Mouse (Mus musculus): ENCODE measurements around the gene Eif2s2.
A peak's percentile ranks its signal among the peaks of the same experiment; 100 is the strongest.
"Not testable (repeated sequence)": the region's sequence is repeated elsewhere in the genome, so short reads cannot be mapped to it uniquely, and the experiment has no call there.

The Eif2s2 gene

DNA sequence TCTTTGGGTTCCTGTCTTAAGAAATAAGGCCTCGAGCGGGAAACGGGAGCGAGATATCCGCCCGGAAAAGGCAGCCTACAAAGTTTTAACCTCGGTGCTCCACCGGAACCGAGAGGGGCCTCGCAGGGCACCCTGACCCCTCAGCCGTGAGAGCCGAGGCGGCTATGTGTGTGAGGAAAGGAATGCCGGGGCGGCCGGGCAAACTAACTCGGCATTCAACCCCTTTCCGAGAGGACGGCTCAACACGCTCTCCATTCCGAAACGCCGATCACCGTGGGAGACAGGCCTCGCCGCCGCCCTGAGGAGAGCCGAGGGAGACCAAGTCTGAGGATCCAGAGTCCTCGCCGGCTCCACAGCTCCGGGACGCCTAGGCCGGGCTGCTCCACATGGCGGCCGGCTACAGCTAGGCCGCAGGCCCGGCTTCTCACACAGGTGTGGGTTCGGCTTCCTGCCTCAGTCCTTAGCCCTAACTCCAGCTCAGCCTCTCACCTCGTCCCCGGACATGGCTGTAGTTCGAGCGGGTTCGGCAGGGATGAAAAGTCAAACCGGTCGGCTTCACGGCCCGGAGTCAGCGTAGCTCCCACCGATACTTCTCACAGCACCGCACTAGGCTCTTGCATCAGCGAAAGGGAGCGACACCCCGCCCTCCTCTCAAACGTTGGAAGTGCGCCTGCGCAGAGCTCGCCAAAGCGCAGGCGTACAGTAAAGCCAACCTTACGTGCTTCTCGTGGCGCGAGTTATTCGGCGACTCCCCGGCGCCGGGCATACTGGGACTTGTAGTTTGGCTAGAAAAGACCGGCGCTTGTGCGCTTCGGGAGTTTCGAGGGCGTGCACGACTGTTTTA lies at the start of gene Eif2s2:
TSS of gene Eif2s2 (minus strand) at position 735 of the 844 bp plus-strand sequence.
- DNase-seq (ENCODE audit: low spot score) = peak; percentile 96

DNA sequence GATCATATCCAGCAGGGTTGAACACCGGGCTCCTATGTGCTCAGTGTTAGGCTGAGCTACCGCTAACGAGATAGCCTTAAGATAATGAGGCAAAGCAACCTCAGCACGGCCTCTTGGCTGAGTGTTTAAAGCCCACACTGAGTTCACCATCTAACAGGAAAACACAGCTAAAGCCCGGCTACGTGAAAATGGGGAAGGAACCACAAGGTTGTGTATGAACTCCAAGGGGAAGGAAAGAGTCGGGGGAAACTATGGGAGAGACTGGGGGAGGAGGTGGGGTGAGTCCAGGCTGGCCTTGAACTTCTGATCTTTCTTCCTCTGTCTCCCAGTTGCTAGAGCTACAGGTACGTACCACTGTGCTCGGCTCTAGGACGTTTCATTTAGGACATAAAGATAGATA lies 49.2 kb upstream of the Eif2s2 start:
- no peak for DNase-seq (ENCODE audit: low spot score)

DNA sequence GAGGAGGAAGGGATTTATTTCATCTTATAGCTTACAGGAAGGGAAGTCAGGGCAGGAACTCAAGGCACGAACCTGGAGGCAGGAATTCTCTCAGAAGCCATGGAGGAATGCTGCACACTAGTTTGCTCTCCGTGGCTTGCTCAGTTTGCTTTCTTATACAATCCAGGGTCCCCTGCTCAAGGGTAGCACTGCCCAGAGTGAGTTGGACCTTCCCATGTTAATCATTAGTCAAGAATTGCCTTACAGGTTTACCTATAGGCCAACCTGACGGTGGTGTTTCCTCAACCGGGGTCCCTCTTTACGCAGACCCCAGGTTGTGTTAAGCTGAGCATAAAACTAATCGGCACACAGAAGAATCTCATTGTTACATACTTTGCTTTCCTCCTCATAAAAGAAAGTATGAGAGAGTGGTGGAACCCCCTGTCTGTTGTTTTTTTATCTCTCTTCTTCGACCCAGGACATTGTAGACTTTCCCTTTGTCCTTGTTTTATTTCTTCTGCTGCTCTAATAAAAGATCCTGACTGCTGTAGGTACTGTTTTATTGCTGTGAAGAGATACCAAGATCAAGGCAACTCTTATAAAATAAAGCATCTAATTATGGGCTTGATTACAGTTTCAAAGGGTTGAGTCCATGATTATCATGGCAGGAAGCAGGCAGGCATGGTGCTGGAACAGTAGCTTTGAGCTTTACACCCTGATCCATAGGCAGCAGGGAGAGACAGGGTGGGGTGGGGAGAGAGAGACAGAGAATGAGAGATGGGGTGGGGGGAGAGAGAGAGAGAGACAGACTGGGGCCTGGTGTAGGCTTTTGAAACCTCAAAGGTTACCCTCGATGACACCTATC lies 45.0 kb upstream of the Eif2s2 start:
- DNase-seq (ENCODE audit: low spot score) = no peak

DNA sequence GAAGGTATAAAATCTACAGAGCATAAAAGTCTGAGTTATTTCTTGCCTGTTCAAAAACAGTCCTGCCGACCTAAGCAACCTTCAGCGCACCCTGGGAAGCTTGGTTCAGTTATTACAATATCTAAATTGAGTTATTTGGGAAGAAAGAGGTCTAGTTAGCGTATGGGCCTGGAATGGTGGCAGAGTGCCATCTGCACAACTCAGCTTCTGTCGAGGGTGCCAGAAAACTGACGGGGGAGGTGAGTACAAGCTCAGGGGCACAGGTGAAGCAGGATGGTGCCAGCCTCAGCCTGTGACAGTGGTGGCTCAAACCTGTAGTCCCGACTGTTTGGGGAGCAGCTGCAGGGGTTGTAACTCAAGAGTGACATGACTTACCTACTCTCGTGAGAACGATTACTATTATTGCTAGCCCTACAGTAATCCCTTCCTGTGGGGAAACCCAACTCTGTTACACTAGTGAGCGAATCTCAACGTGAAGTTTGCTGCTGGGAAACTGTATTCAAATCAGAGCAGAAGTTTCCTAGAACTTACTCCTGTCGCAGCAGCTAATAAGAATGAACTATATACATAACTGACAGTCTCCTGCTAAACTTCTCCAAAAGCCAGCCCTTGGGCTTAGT lies 43.9 kb upstream of the Eif2s2 start:
- no peak for DNase-seq (ENCODE audit: low spot score)

DNA sequence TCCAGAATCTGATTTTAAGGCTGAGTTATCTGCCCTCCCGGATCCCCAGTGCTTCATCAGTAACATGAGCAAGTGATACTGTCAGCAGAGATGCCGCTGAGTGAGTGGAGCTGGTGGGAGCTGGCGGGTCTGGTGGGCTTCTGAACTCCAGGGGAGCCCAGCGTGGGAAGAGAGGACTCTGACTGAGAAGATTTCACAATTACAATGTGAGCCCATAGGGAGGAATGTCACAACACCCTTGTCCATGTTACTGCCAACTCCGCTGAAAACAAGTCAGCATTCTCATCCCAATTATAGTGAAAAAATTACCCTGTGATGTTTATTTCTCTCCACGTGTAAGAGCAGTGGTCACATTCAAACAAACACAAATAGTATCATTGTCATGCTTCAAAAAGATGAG lies 43.4 kb upstream of the Eif2s2 start:
- DNase-seq (ENCODE audit: low spot score) = no peak

DNA sequence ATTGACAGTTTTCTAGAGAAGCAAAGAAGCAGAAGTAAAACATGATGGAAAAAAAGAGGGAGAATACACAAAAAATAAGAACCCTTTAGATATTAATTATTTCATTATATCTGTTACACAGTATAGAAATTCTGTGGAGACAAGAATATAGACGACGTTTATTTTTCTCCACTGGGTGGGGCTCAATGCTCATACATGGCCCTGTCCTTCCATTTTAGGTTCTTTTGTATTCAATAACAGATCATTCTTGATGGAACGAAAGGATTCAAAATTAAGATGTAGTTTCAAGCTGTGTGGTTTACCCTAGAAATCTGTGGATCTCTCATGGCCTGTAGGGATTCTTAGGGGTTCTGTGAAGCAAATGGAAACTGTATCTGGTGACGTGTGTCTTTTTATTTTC lies 41.1 kb upstream of the Eif2s2 start:
- DNase-seq (ENCODE audit: low spot score) = no peak

DNA sequence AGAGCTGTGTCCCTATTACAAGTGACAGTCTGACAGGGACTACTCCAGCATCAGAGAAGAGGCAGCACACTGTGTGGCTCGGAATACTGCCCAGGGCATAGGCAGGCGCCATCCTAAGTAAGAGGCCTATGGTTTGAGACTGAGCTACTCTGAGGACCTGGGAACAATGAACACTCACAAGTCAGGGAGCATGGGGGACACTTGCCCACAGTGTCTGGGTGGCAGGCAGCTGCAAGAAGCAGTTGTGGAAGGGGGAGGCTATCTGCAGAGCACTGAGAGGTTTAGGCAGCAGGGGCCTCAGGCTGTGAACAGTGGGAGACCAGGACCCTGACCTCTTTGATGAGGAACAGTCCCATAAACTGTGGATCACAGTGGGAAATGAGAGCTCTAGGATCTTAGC lies 35.6 kb upstream of the Eif2s2 start:
- no peak for DNase-seq (ENCODE audit: low spot score)

DNA sequence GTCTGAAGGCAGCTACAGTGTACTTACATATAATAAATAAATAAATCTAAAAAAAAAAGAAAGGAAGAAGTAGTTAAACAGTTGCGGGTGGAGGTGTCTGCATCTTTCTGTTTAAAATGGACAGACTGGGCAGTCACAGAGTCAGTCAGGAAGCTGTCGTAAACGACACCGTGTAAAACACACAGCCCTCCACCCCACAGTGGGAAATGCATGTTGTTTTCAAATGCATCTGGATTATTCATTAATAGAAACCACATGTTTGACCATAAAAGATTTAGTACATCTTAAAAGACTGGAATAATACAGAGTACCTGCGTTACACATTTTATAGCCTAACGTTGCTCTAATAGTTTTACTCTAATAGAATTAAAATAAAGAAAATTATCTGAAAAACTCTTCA lies 34.1 kb upstream of the Eif2s2 start:
- no peak for DNase-seq (ENCODE audit: low spot score)

DNA sequence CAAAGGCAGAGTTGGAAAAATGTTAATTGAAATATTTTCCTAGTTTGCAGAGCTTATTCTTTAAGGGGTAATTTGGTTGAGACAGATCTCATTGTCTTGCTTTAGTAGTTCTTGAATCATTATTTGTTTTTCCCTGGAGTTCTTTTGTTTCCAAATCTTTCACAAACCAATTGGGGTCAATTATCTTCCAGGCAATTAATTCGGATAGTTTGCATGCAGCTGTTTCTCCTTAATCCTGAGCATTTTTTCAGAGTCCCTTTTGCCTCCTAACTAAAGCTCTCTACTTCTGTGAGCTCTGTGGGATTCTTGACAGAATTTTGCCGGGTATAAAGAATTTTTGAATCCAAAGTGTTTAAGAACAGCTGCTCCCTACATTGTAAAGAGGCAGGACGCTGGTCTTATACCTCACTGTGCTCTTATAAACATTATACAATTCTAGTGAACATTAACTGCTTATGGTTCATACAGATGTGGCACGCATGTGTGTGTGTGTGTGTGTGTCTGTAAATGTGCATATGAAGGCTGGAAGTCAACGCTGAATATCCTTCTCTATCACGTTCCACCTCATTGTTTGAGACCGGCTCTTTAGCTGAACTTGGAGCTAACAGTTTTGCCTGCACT lies 32.8 kb upstream of the Eif2s2 start:
- DNase-seq (ENCODE audit: low spot score) = no peak

DNA sequence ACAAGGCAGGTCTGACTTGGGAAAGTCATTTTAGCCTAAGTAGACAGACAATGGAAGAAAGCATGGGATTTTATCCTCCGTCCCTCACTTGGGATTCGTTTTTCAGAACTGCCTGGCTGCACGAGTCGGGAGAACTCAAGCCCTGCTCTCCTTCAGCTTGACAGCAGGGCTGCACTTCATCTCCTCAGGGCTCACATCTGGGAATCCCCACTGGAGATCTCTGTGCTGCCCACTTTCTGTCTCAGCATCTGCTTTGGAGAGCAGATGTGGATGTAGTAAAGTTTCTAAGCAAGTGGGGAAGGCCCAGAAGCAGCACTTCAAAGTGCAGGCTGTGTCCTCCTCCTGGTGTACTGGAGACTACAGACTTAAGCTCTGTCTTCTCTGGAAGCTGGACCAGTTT lies 29.4 kb upstream of the Eif2s2 start:
- not testable (repeated sequence) for DNase-seq (ENCODE audit: low spot score)

DNA sequence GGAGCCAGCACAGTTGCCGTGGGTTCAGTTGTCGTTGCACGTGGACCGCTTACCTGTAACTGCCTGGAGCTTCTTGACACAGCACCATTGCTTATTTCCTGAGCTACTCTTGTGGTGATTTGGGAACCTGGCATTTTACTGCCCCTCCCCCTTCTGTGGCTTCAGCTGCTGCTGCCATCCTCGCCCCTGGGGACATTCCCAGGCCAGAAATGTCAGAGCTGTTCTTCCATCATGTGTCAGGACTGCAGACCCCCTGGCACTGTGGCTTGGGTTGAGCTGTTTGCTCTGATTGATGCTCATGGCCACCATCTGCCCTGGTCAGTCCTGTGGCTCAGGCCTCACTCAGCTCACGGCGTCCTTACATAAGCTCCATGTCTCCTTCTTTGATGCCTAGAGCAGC lies 28.2 kb upstream of the Eif2s2 start:
- no peak for DNase-seq (ENCODE audit: low spot score)

DNA sequence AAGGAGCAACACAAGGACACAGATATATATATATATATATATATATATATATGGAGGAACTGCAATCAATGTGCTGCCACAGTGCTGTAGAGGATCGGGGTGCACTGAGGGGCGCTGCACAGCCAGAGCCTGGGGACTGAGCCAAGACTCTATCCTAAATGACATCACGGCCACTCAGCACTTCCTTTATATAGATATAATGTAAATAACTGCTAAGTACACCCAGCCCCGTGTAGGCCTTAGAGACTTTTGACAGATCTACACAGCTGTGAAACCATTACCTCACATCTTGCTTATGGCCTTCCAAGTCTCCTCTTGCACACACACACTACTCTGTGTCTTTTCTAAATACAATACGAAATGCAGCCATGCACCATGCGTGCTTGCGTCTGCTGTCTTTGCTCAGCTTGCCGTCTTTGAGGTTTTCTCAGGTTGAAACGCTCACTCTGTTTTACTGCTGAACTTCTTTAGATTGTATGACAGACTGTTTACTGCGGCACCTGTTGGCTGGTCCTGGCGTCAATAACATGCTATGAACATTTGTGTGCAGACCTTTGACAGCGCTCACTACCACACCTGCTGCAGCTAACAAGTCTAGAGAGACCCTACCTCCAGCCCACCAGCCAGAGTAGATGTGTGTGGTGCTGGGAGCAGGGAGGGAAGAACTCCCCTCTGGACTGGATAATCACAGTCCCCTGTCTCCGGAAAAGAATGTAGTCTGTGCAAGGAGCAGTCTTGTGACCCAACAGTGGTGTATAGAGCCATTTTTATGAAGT lies 25.3 kb upstream of the Eif2s2 start:
- no peak for DNase-seq (ENCODE audit: low spot score)

DNA sequence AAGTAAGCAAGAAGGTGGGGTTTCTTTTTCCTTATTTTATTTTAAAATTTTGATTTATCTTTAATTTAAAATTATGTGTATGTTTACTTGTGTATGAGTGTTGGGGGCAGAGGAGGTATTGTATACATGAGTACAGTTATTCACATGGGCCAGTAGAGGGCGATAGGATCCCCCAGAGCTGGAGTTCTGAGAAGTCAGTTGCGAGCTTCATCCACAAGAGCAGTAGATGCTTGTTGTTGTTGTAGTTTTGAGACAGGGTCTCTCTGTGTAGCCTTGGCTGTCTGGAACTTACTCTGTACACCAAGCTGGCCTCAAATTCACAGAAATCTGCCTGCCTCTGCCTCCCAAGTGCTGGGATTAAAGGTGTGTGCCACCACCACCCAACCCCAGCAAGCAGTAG lies 23.8 kb upstream of the Eif2s2 start:
- peak; percentile 15 for DNase-seq (ENCODE audit: low spot score)

DNA sequence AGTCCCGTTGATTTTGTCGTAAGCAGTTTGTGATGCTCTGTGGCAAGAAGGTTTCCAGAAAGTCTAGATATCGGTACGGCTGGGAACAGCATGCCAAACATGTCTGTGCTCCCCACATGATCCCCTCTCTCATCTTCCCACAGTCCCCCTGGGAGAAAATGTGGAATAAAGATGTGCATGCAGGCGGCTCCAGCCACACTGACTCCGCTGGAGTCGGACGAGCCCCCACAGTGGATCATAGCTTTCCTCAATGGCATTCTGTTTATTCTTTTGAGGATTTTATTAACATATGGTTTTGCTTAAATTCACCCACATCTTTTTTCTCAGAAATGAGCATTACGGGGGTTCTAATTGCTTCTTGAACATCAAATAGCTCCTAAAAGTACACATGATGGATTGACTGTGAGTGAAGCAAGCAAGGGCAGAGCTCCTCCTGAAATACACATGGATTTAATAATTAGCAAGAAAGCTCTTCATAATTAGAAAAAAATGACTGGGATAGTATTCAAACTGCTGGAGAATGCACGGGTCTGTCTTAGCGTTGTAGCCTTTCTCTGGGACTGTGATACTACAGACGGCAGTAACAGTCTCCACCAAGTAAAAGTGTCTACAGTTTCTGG lies 23.3 kb upstream of the Eif2s2 start:
- DNase-seq (ENCODE audit: low spot score) = no peak

DNA sequence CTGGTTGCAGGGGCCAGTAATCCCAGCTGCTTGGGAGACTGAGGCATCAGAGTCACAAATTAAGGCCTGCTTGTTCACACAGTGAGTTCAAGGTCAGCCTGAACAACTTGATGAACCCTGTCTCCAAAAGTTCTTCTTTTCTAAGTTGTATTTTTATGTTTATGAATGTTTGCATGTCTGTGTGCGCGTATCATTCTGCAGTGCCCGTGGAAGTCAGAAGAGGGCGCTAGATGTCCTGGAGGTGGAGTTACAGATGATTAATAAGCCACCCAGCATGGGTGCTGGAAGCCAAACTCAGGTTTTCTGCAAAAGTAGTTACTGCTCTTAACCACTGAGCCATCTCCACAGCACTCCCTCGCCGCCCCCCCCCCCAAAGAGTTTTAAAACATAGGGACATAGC lies 17.1 kb upstream of the Eif2s2 start:
- DNase-seq (ENCODE audit: low spot score) = no peak

DNA sequence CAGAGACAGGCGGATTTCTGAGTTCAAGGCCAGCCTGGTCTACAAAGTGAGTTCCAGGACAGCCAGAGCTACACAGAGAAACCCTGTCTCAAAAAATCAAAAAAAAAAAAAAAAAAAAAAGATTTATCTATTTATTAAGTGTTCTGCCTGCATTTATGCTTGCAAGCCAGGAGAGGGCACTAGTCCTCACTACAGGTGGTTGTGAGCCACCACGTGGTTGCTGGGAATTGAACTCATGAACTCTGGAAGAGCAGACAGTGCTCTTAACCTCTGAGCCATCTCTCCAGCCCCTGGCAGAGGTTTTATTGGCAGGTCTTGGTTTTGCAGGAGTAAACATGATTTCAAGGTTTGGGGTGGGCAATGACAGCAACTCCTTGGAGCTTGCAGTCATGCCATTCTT lies 15.5 kb upstream of the Eif2s2 start:
- not testable (repeated sequence) for DNase-seq (ENCODE audit: low spot score)

DNA sequence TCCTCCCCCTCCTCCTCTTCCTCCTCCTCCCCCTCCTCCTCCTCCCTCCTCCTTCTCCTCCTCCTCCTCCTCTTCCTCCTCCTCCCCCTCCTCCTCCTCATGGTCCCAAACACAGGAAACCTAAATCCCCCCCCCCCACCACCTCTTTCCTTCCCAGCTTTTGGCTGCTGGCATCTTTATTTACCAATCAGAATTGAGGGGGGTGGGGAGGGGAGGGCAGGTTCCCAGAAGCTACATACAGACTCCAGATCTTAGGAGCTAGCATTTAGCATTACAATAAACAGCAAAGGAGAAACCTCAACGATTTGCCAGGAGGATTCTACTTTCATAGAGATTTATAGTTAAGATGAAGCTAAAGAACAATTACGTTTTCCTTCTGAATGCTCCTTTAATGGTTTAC lies 13.1 kb upstream of the Eif2s2 start:
- no peak for DNase-seq (ENCODE audit: low spot score)

DNA sequence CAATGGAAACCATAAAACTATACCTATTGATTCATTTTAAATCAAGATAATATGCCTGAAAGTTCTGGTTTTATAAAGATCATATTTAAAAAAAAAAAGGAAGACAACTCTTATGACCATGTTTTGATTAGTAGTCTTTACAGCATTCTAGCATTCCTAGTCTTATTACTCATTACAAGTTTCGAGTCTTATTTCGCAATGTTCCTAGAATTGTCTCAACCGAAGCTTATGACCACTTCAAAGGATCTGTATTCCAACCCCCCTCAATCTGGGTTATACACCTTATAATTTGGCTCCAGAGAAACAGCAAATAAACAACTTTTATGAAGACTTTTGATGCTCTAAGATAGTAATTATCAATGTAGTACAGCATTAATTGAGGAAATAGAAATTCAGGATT lies 9.4 kb upstream of the Eif2s2 start:
- no peak for DNase-seq (ENCODE audit: low spot score)

DNA sequence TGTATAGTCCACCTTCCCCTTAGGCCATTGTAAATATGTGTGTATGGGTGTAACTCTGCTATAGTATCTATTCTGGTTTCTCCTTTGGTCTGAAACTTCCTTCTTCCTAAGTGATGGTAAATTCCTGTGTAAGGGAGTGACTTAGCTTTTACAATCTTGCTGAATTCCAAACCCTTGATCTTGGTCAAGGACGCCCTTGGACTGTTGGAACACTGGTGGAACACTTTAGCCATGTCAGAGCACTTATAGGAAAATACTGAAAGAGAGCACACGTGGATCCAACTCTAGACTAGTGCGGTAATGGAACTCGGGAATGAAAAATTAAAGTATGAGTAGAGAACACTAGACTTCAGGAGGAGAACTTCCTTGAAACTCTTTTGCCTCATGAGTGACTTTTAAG lies 6.7 kb upstream of the Eif2s2 start:
- DNase-seq (ENCODE audit: low spot score) = not testable (repeated sequence)

DNA sequence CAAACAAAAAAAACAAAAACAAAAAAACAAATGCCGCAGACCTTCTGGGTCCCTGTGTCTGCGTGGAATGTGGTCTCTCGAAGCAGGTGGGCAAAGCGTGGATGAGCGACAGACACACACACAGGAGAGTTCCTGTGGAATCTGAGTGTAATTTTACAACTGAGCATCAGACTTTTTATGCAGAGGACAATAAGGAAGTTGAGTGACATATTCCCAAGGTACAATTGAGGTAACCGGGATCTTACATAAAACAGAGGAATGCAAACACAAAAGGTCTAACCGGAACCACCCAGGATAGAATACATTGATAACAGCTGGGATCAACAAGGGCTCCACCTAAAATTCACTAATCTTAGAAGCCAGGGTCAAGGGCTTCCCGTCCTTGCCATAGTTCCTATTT lies 6.3 kb upstream of the Eif2s2 start:
- DNase-seq (ENCODE audit: low spot score) = not testable (repeated sequence)

DNA sequence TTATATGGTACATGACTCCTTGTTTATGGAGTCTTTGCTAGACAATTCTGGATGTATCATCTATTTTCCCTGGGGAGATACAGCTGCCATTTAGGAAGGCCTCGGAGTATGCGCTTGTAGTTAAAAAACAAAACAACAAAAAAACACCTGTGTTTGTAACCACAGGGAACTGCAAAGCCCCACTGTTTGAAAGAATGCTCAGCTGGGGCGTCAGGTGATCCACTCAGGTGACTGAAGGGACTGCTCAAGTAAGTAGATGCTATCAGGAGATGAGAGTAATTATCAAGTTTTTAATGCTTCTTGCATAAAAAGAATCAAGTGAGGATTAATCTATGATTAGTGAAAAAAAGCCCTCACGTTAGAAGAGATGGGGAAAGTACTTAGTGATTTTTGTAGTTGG lies 813 bp upstream of the Eif2s2 start:
- DNase-seq (ENCODE audit: low spot score) = no peak

Data from urinary bladder, postnatal 14 days (tissue).